Mouse (Mus musculus) stomach, embryonic 16.5 days (tissue): ENCODE results near the gene Bpi. TPM values are rescaled to one million over a fixed set of nuclear protein-coding genes. Genes with fewer than 3 reads are reported as not detected.
A peak's percentile ranks its signal among the peaks of the same experiment; 100 is the strongest.

Experiments
- ATAC-seq: fragments of 200-750 bp; cut with Nextera tagmentation; 2 replicates; pipeline ENCODE4 v1.8.0; 2017; ENCODE audit warnings: moderate number of reproducible peaks, moderate TSS enrichment; ENCODE audit not compliant: insufficient read depth, low FRiP score
- H3K27ac ChIP-seq: fragments of 300-500 bp; sonication (generic); 2 replicates; pipeline ENCODE4 v1.5.1; 2014; ENCODE audit warnings: low read length
- H3K27me3 ChIP-seq: fragments of 300-500 bp; sonication (generic); 2 replicates; pipeline ENCODE4 v1.6.1; 2014; ENCODE audit warnings: low read length, control low read depth, mixed read lengths; ENCODE audit not compliant: control insufficient read depth, insufficient read depth
- H3K36me3 ChIP-seq: fragments of 300-500 bp; sonication (generic); 2 replicates; pipeline ENCODE4 v1.6.1; 2014; ENCODE audit warnings: low read length; ENCODE audit not compliant: control insufficient read depth, insufficient read depth
- H3K4me1 ChIP-seq: fragments of 300-500 bp; sonication (generic); 2 replicates; pipeline ENCODE4 v1.6.1; 2014; ENCODE audit warnings: low read length, control low read depth, mixed read lengths; ENCODE audit not compliant: control insufficient read depth, insufficient read depth
- H3K4me2 ChIP-seq: fragments of 300-500 bp; sonication (generic); 2 replicates; pipeline ENCODE4 v1.6.1; 2014; ENCODE audit warnings: low read depth, low read length, mixed read lengths
- H3K4me3 ChIP-seq: fragments of 300-500 bp; sonication (generic); replicated peaks from 2 replicates; pipeline ENCODE4 v1.5.1; 2014; ENCODE audit warnings: mild to moderate bottlenecking, low read length
- H3K9ac ChIP-seq: fragments of 300-500 bp; sonication (generic); 2 replicates; pipeline ENCODE4 v1.6.1; 2014; ENCODE audit warnings: low read length
- H3K9me3 ChIP-seq: fragments of 300-500 bp; sonication (generic); replicated peaks from 2 replicates; pipeline ENCODE4 v1.6.1; 2016; ENCODE audit warnings: low read length, control low read depth; ENCODE audit not compliant: control insufficient read depth
- WGBS: fragments of 180-500 bp; shearing (Covaris S2); extraction: QIAGEN DNeasy Blood & Tissue Kit; methylation state at CpG from one replicate; pipeline ENCODE4 v1.1.7; 2014; 5-methylcytosine and 5-hydroxymethylcytosine counted together
- polyA plus RNA-seq: library from polyadenylated mRNA; unstranded; fragments of >200 nt; fragmentation: Nextera tagmentation; extraction: Ambion mirVana; gene quantifications from 2 replicates; pipeline ENCODE4 v1.2.1, GENCODE M21; 2015

Gene Bpi
- not detected in 2 replicates for polyA plus RNA-seq

- H3K9me3 ChIP-seq, result no peaks in the 10 kb centered on the region
- WGBS, result 67% methylated on average over 18 of the region's 18 CpGs
- peak within 1 kb of the TSS; percentile 62 for H3K27ac ChIP-seq
- no peak within 1 kb of the TSS for H3K4me3 ChIP-seq
- ATAC-seq, result no peak
- peak within 1 kb of the TSS; percentile 28 for H3K4me2 ChIP-seq
- 0 out of 2 replicates have a peak, but pooled peaks cover 2% of the 10 kb centered on the region for H3K27me3 ChIP-seq
- no peaks in the 10 kb centered on the region for H3K36me3 ChIP-seq
- H3K4me1 ChIP-seq, result peaks cover 16% of the 10 kb centered on the region; the same call in 1 of the 2 replicates
- no peak within 1 kb of the TSS; the same call in 1 of the 2 replicates for H3K9ac ChIP-seq
Observed at GRCm38 (mm10) chr2:158258005-158258418, at the start of gene Bpi. TSS of gene Bpi (plus strand) at chr2:158258094.

DNA sequence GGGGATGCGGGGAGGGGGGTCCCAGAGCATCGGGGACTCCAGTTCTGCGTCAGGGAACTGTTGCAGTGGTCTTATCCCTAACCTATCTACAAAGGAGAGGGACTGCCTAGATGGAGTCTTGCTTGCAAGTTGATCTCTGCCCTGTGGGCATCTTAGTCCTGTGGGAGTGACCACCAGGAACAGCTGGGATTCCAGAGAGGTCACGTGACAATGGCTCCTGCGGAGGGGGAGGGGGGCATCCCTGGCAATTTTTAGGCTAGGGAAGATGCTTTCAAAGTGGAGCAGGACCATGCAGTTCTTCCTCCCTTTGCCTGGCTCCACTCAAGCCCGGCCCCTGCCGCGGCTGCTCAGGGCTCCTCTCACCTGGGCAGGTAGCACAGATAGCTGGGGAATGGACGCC lies 48.1 kb upstream of the Bpi start:
- Histone ChIP-seq H3K9me3 (no peaks in the 10 kb centered on the region), H3K4me3 (no peak overlapping the region), H3K27me3 (no peaks in the 10 kb centered on the region), H3K27ac (no peak overlapping the region), H3K9ac (no peak overlapping the region), H3K4me1 (peaks cover under 1% of the 10 kb centered on the region; the same call in 1 of the 2 replicates), H3K36me3 (no peaks in the 10 kb centered on the region), H3K4me2 (no peak overlapping the region)
- ATAC-seq, result no peak
- WGBS, result 64% methylated on average over 9 of the region's 9 CpGs

DNA sequence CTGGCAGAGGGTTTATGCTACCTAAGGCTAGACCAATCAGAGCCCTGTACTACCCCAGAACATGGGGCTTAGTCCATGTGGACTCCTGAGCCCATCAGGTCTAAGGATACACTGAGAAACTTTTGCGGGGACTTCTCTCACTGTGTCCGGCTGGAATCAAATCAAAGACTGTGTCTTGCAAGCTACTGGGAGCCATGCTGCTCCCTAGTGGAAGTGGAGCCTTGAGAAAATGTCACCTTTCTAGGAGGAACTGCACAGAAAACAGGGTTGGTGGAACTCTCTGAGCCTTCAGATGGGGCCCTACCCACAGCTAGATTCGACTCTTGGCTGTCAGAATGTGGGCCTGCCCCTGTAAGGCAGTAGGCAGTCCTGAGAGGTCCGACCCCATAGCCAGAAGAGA lies 47.4 kb upstream of the Bpi start:
- H3K4me2 ChIP-seq, result no peak overlapping the region
- 46% methylated on average over 4 of the region's 4 CpGs for WGBS
- peaks cover 8% of the 10 kb centered on the region for H3K4me1 ChIP-seq
- no peak overlapping the region for H3K9ac ChIP-seq
- no peaks in the 10 kb centered on the region for H3K36me3 ChIP-seq
- no peak for ATAC-seq
- H3K4me3 ChIP-seq, result no peak overlapping the region
- H3K27me3 ChIP-seq, result no peaks in the 10 kb centered on the region
- no peaks in the 10 kb centered on the region for H3K9me3 ChIP-seq
- H3K27ac ChIP-seq, result no peak overlapping the region

GRCm38 (mm10) chr2:158210958-158211357 lies 46.9 kb upstream of the Bpi start:
- peaks cover 12% of the 10 kb centered on the region for H3K4me1 ChIP-seq
- H3K4me2 ChIP-seq, result no peak overlapping the region
- H3K27ac ChIP-seq, result no peak overlapping the region
- no peaks in the 10 kb centered on the region for H3K36me3 ChIP-seq
- no peaks in the 10 kb centered on the region for H3K27me3 ChIP-seq
- H3K9me3 ChIP-seq, result no peaks in the 10 kb centered on the region
- ATAC-seq, result no peak
- H3K4me3 ChIP-seq, result no peak overlapping the region
- WGBS, result 32% methylated on average over 10 of the region's 10 CpGs
- H3K9ac ChIP-seq, result no peak overlapping the region

DNA sequence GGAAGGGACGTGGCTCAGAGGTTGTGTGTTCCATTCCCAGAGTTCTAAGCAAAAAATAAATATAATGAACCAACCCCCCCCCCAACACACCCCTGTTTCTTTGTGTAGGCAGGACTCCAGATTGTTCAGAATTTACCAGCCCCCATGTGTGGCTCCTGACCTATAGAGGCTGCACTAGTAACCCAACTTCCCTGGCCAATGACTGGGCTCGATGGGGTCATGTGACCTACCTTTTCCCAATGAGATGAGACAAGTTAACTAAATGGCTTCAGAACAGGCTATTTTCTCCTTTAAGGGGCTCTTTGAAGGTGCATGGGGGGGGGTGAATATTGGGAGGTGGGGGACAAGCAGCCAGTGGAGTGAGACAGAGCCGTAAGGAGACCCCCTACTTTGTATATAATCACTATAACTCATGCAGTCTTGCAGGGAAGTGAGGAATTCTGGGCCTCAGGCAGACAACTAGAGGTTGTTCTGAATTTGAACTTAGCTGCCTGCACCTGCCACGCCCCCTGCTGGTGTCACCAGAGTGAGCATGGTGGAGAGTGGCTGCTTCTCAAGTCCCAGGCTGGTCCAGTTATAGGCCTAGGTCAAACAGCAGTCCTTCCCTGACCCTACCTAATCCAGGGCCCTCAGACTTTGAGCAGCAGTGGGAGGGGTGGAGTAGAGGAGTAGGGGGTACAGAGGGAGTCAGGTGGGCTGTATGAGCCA lies 46.0 kb upstream of the Bpi start:
- no peaks in the 10 kb centered on the region for H3K36me3 ChIP-seq
- H3K4me1 ChIP-seq, result peaks cover 12% of the 10 kb centered on the region
- H3K4me2 ChIP-seq, result no peak overlapping the region
- 74% methylated on average over 4 of the region's 4 CpGs for WGBS
- H3K27me3 ChIP-seq, result no peaks in the 10 kb centered on the region
- H3K9ac ChIP-seq, result no peak overlapping the region
- no peaks in the 10 kb centered on the region for H3K9me3 ChIP-seq
- no peak for ATAC-seq
- no peak overlapping the region for H3K4me3 ChIP-seq
- no peak overlapping the region for H3K27ac ChIP-seq

- Histone ChIP-seq H3K27me3 (no peaks in the 10 kb centered on the region), H3K27ac (peak overlapping the region; percentile 53), H3K9me3 (no peaks in the 10 kb centered on the region), H3K4me2 (no peak overlapping the region), H3K4me1 (peaks cover 12% of the 10 kb centered on the region), H3K4me3 (no peak overlapping the region), H3K9ac (peak overlapping the region; percentile 50), H3K36me3 (no peaks in the 10 kb centered on the region)
- ATAC-seq, result peak; percentile 55; the same call in 1 of the 2 replicates
- WGBS, result 35% methylated on average over 9 of the region's 9 CpGs
Observed at GRCm38 (mm10) chr2:158215283-158216117, 42.4 kb upstream of the Bpi start.

DNA sequence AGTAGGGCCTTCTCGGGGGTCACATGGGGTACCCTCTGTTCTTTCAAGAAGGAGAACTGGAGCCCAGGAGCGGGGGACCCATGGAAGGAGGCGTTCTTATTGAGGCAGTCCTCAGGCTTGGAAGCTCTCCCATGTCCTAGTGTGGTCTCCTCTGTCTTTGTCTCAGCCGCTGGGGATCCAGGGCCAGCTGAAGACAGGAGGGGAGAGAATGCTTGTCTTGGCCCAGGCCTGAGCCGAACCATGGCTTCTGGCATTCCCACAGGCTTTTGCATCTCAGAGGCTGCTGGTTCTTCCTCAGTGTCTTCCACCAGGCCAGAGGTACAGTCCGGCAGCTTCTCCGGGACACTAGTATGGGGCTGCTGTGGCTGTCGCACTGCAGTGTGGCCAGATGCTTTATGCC lies 41.4 kb upstream of the Bpi start:
- 83% methylated on average over 8 of the region's 8 CpGs for WGBS
- Histone ChIP-seq H3K9ac (no peak overlapping the region), H3K9me3 (no peaks in the 10 kb centered on the region), H3K4me3 (no peak overlapping the region), H3K4me2 (no peak overlapping the region), H3K4me1 (peaks cover 12% of the 10 kb centered on the region), H3K36me3 (no peaks in the 10 kb centered on the region), H3K27me3 (no peaks in the 10 kb centered on the region), H3K27ac (peak overlapping the region; percentile 53)
- ATAC-seq, result no peak

DNA sequence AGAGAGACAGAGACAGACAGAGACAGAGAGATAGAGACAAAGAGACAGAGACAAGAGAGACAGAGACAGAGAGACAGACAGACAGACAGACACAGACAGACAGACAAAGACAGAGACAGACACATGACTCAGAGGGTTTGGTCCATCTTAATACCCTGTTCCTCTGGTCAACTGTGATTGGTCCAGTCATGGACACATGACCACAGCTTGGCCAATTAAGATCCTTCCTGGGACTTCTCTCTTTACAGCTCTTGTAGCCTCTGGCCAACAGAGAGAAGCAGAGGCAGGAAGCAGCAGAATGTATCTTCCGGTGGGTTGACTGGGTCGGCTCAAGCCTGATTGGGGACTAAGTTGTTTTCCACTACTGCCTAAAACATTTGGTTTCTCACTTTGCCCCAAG lies 38.3 kb upstream of the Bpi start:
- no peak for ATAC-seq
- WGBS, result 89% methylated on average over 2 of the region's 2 CpGs
- H3K36me3 ChIP-seq, result no peaks in the 10 kb centered on the region

DNA sequence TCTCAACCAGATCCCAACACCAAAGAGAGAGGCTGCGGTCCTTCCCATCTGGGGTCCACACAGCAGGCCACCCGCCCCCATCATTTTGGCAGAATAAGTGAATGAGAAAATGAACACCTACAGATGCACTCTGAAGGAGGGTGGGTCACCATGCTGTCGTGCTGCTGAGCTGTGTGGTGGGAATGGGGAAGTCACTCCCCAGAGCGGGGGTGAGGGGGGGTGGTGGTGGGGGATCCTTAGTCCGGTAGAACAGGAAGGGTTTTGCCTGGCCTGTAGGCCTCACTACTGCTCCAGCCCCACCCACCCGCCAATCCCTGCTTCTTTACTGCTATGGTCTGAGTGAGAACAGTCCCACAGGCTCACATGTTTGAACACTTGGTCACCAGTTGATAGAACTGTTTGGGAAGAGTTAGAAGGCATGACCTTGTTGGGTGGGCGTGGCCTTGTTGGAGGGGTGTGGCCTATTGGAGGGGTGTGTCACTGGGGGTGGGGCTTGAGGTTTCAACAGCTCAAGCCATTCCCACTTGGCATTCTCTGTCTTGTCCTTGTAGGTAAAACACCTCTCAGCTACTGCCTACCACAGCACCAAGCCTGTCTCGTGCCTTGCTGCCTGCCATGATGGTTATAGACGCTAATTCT lies 36.3 kb upstream of the Bpi start:
- Histone ChIP-seq H3K36me3 (no peaks in the 10 kb centered on the region), H3K4me2 (no peak overlapping the region), H3K4me1 (peaks cover 5% of the 10 kb centered on the region), H3K9me3 (no peaks in the 10 kb centered on the region), H3K27me3 (peaks cover 4% of the 10 kb centered on the region; the same call in 1 of the 2 replicates), H3K4me3 (no peak overlapping the region), H3K27ac (no peak overlapping the region), H3K9ac (no peak overlapping the region)
- WGBS, result 86% methylated on average over 9 of the region's 9 CpGs
- no peak for ATAC-seq

More for the DNA sequence above, 38.3 kb upstream of the Bpi start:
- Histone ChIP-seq H3K4me1 (peaks cover 12% of the 10 kb centered on the region), H3K27ac (no peak overlapping the region), H3K27me3 (no peaks in the 10 kb centered on the region), H3K4me3 (no peak overlapping the region), H3K4me2 (no peak overlapping the region), H3K9ac (no peak overlapping the region), H3K9me3 (no peaks in the 10 kb centered on the region)
